Mouse (Mus musculus): ENCODE results near the gene Ambn. TPM values are rescaled to one million over a fixed set of nuclear protein-coding genes. Genes with fewer than 3 reads are reported as not detected.

Gene Ambn
- polyA plus RNA-seq (2014; fragmentation: Illumina TruSeq; extraction: RNeasy Lipid Tissue Mini Kit (QIAGEN cat#74804); ENCODE audit: low read depth, low replicate concordance), result not detected

GRCm38 (mm10) chr5:88455691-88456090 is at the start of gene Ambn:
Ambn (plus strand) TSS chr5:88455991.

GRCm38 (mm10) chr5:88487675-88488074 is 31.9 kb downstream of the Ambn start, which contains the start of gene Enam:
Enam (plus strand) TSS chr5:88487975.

Other genes starting within 250 kb of the Ambn start
- gene Gm7714, start 187.1 kb upstream of the Ambn start, polyA plus RNA-seq (2014; fragmentation: Illumina TruSeq; extraction: RNeasy Lipid Tissue Mini Kit (QIAGEN cat#74804); ENCODE audit: low read depth, low replicate concordance), result not detected
- gene Prol1, start 138.7 kb upstream of the Ambn start, polyA plus RNA-seq (2014; fragmentation: Illumina TruSeq; extraction: RNeasy Lipid Tissue Mini Kit (QIAGEN cat#74804); ENCODE audit: low read depth, low replicate concordance), result not detected
- not detected for gene Amtn, start 79.9 kb upstream of the Ambn start, polyA plus RNA-seq (2014; fragmentation: Illumina TruSeq; extraction: RNeasy Lipid Tissue Mini Kit (QIAGEN cat#74804); ENCODE audit: low read depth, low replicate concordance)
- not detected for gene Enam, start 32.0 kb downstream of the Ambn start, polyA plus RNA-seq (2014; fragmentation: Illumina TruSeq; extraction: RNeasy Lipid Tissue Mini Kit (QIAGEN cat#74804); ENCODE audit: low read depth, low replicate concordance)
- 1.3 TPM for gene Jchain, start 71.9 kb downstream of the Ambn start, polyA plus RNA-seq (2014; fragmentation: Illumina TruSeq; extraction: RNeasy Lipid Tissue Mini Kit (QIAGEN cat#74804); ENCODE audit: low read depth, low replicate concordance)
- gene Utp3, start 98.5 kb downstream of the Ambn start, polyA plus RNA-seq (2014; fragmentation: Illumina TruSeq; extraction: RNeasy Lipid Tissue Mini Kit (QIAGEN cat#74804); ENCODE audit: low read depth, low replicate concordance), result 37.6 TPM
- 14.5 TPM for gene Rufy3, start 109.0 kb downstream of the Ambn start, polyA plus RNA-seq (2014; fragmentation: Illumina TruSeq; extraction: RNeasy Lipid Tissue Mini Kit (QIAGEN cat#74804); ENCODE audit: low read depth, low replicate concordance)
- 205 TPM for gene Grsf1, start 220.2 kb downstream of the Ambn start, polyA plus RNA-seq (2014; fragmentation: Illumina TruSeq; extraction: RNeasy Lipid Tissue Mini Kit (QIAGEN cat#74804); ENCODE audit: low read depth, low replicate concordance)

Measured in heart, adult 10 weeks (tissue).